Mouse (Mus musculus) left cerebral cortex, adult 11 months (tissue): ENCODE results near the gene Ccdc146.
"Not testable (repeated sequence)": the region's sequence is repeated elsewhere in the genome, so short reads cannot be mapped to it uniquely, and the experiment has no call there.

ENCODE experiments used
- DNase-seq: peaks from one replicate; pipeline ENCODE4 v3.0.0; 2022; ENCODE audit warnings: low spot score

Gene Ccdc146

GRCm38 (mm10) chr5:21387340-21387739 is 37.1 kb downstream of the Ccdc146 start:
- no peak for DNase-seq

- DNase-seq: no peak
These were observed 38.0 kb downstream of the Ccdc146 start for GRCm38 (mm10) chr5:21386432-21386831.

GRCm38 (mm10) chr5:21384976-21385375 is 39.5 kb downstream of the Ccdc146 start:
- DNase-seq: no peak

- DNase-seq: no peak
These were observed 40.1 kb downstream of the Ccdc146 start for GRCm38 (mm10) chr5:21384252-21384960.

GRCm38 (mm10) chr5:21383392-21384251 is 40.9 kb downstream of the Ccdc146 start:
- DNase-seq: no peak

- DNase-seq: no peak
These were observed 41.8 kb downstream of the Ccdc146 start for GRCm38 (mm10) chr5:21382678-21383077.

GRCm38 (mm10) chr5:21381986-21382385 is 42.5 kb downstream of the Ccdc146 start:
- no peak for DNase-seq

- no peak for DNase-seq
These were observed 46.1 kb downstream of the Ccdc146 start for GRCm38 (mm10) chr5:21378397-21378796.

- no peak for DNase-seq
These were observed 47.5 kb downstream of the Ccdc146 start for GRCm38 (mm10) chr5:21376935-21377334.

- no peak for DNase-seq
These were observed 51.3 kb downstream of the Ccdc146 start for GRCm38 (mm10) chr5:21373180-21373518.

- no peak for DNase-seq
These were observed 51.8 kb downstream of the Ccdc146 start, which contains the start of gene Fgl2 for GRCm38 (mm10) chr5:21372493-21373179. Gene Fgl2 (plus strand): TSS chr5:21372642.

- DNase-seq: no peak
These were observed 52.6 kb downstream of the Ccdc146 start for GRCm38 (mm10) chr5:21371920-21372319.

- no peak for DNase-seq
These were observed 54.1 kb downstream of the Ccdc146 start for GRCm38 (mm10) chr5:21370218-21370947.

- no peak for DNase-seq
These were observed 57.0 kb downstream of the Ccdc146 start for GRCm38 (mm10) chr5:21367514-21367913.

- DNase-seq: no peak
These were observed 58.0 kb downstream of the Ccdc146 start for GRCm38 (mm10) chr5:21366338-21367053.

GRCm38 (mm10) chr5:21363343-21363742 is 61.1 kb downstream of the Ccdc146 start:
- DNase-seq: no peak

GRCm38 (mm10) chr5:21358648-21359047 is 65.8 kb downstream of the Ccdc146 start:
- no peak for DNase-seq

GRCm38 (mm10) chr5:21351678-21352077 is 72.8 kb downstream of the Ccdc146 start:
- no peak for DNase-seq

GRCm38 (mm10) chr5:21348366-21348765 is 76.1 kb downstream of the Ccdc146 start:
- no peak for DNase-seq

GRCm38 (mm10) chr5:21342265-21342664 is 82.2 kb downstream of the Ccdc146 start:
- not testable (repeated sequence) for DNase-seq

- no peak for DNase-seq
These were observed 92.4 kb downstream of the Ccdc146 start for GRCm38 (mm10) chr5:21332119-21332518.
